8 mouse cellular contexts compared by ENCODE assay signal in genomic region chr10:75589129-75589528, GRCm38 (mm10). TPM values are rescaled to one million over a fixed set of nuclear protein-coding genes. Genes with fewer than 3 reads are reported as not detected.
DNase-seq lines count a peak whose midpoint lies in the region; ATAC-seq and TF ChIP-seq lines count a peak whose summit lies in the region.

Gene Ggt5, plus strand, starts transcription at chr10:75589340.

- peak; percentile 21 to 24 for DNase-seq in layer of hippocampus, postnatal 14 days (ENCODE audit: low spot score in 2 of 2)
- no peak for DNase-seq in layer of hippocampus, adult 9-10 months (ENCODE audit: low spot score)
- peak; percentile 36 to 60 for DNase-seq in adrenal gland, postnatal 36 days
- no peak for DNase-seq in gonadal fat pad, adult 2 months (ENCODE audit: low read depth)
- DNase-seq in intestine, embryonic 14.5 days (ENCODE audit: low spot score) = peak; percentile 82
- no peak for DNase-seq in liver, embryonic 14.5 days (ENCODE audit: low read depth in 3 of 3, low spot score in 3 of 3)
- no peak for DNase-seq in frontal cortex, postnatal 14 days (ENCODE audit: low spot score in 2 of 2)

- no peaks in the 10 kb centered on the region for H3K9me3 ChIP-seq in intestine, embryonic 14.5 days (ENCODE audit: control insufficient read depth, low read length)
- no peaks in the 10 kb centered on the region for H3K9me3 ChIP-seq in liver, embryonic 14.5 days (ENCODE audit: control insufficient read depth, low read length)
- H3K9me3 ChIP-seq in stomach, embryonic 16.5 days (replicated peaks; ENCODE audit: control insufficient read depth, low read length) = no peaks in the 10 kb centered on the region

- no peaks in the 10 kb centered on the region for H3K27me3 ChIP-seq in intestine, embryonic 14.5 days (replicated peaks; ENCODE audit: control insufficient read depth, insufficient read depth, low read length)
- no peaks in the 10 kb centered on the region for H3K27me3 ChIP-seq in liver, embryonic 14.5 days (ENCODE audit: control insufficient read depth, insufficient read depth, low read length)
- H3K27me3 ChIP-seq in stomach, embryonic 16.5 days (ENCODE audit: control insufficient read depth, insufficient read depth, low read length) = no peaks in the 10 kb centered on the region; the same call in 1 of the 2 replicates

- H3K27ac ChIP-seq in intestine, embryonic 14.5 days (ENCODE audit: low read depth) = peak within 1 kb of the TSS; percentile 87
- H3K27ac ChIP-seq in liver, embryonic 14.5 days = no peak within 1 kb of the TSS
- H3K27ac ChIP-seq in stomach, embryonic 16.5 days (ENCODE audit: low read length) = peak within 1 kb of the TSS; percentile 64

- H3K9ac ChIP-seq in intestine, embryonic 14.5 days (ENCODE audit: low read length) = peak within 1 kb of the TSS; percentile 33
- no peak within 1 kb of the TSS for H3K9ac ChIP-seq in liver, embryonic 14.5 days (replicated peaks)
- peak within 1 kb of the TSS; percentile 54 for H3K9ac ChIP-seq in stomach, embryonic 16.5 days (ENCODE audit: low read length)

- H3K4me2 ChIP-seq in intestine, embryonic 14.5 days (ENCODE audit: low read length) = peak within 1 kb of the TSS; percentile 47
- H3K4me2 ChIP-seq in liver, embryonic 14.5 days (ENCODE audit: low read depth) = 0 out of 2 replicates have a peak within 1 kb of the TSS, but pooled peaks have one; percentile 11
- peak within 1 kb of the TSS; percentile 46 for H3K4me2 ChIP-seq in stomach, embryonic 16.5 days (ENCODE audit: low read depth, low read length)

- no peaks in the 10 kb centered on the region for H3K36me3 ChIP-seq in intestine, embryonic 14.5 days (ENCODE audit: control insufficient read depth, insufficient read depth, low read length)
- H3K36me3 ChIP-seq in liver, embryonic 14.5 days (replicated peaks; ENCODE audit: control insufficient read depth, insufficient read depth, low read depth) = no peaks in the 10 kb centered on the region
- no peaks in the 10 kb centered on the region for H3K36me3 ChIP-seq in stomach, embryonic 16.5 days (ENCODE audit: control insufficient read depth, insufficient read depth, low read length)

- 14% methylated on average over 5 of the region's 5 CpGs for WGBS in intestine, embryonic 14.5 days
- 16% methylated on average over 5 of the region's 5 CpGs for WGBS in liver, embryonic 14.5 days (ENCODE audit: insufficient replicate concordance)
- 8% methylated on average over 5 of the region's 5 CpGs for WGBS in stomach, embryonic 16.5 days

- peak within 1 kb of the TSS; percentile 29 for H3K4me3 ChIP-seq in intestine, embryonic 14.5 days (ENCODE audit: low read depth, low read length)
- H3K4me3 ChIP-seq in liver, embryonic 14.5 days (ENCODE audit: insufficient read depth in 1 of 2, low read depth in 2 of 2, low read length in 2 of 2) = no peak within 1 kb of the TSS
- peak within 1 kb of the TSS; percentile 27 for H3K4me3 ChIP-seq in stomach, embryonic 16.5 days (replicated peaks; ENCODE audit: low read length)

- 0 out of 2 replicates have a peak, but pooled peaks have one; percentile 30 for ATAC-seq in intestine, embryonic 14.5 days (replicated peaks; ENCODE audit: low FRiP score, low TSS enrichment, low read depth)
- ATAC-seq in liver, embryonic 14.5 days (ENCODE audit: insufficient read depth) = no peak
- peak; percentile 26; the same call in 1 of the 2 replicates for ATAC-seq in stomach, embryonic 16.5 days (ENCODE audit: insufficient read depth, low FRiP score)

- no peak for TF ChIP-seq CTCF in liver, embryonic 14.5 days (IDR thresholded peaks at IDR 0.05; ENCODE audit: low read depth)

- peaks cover 14% of the 10 kb centered on the region; the same call in 1 of the 2 replicates for H3K4me1 ChIP-seq in intestine, embryonic 14.5 days (replicated peaks; ENCODE audit: control insufficient read depth, insufficient read depth, low read length)
- H3K4me1 ChIP-seq in liver, embryonic 14.5 days (replicated peaks; ENCODE audit: control insufficient read depth in 2 of 2, insufficient read depth in 2 of 2, low read length in 1 of 2) = peaks cover 0 to 4% of the 10 kb centered on the region in 2 experiments; a peak in 2 of 4 replicates
- peaks cover 33% of the 10 kb centered on the region for H3K4me1 ChIP-seq in stomach, embryonic 16.5 days (ENCODE audit: control insufficient read depth, insufficient read depth, low read length)

- no peak for TF ChIP-seq EP300 in liver, embryonic 14.5 days (IDR thresholded peaks at IDR 0.05; ENCODE audit: low read depth)

RNA-seq across cellular contexts. Expression of gene Ggt5, which starts in this region (rescaled TPM):
- total RNA-seq in layer of hippocampus, postnatal 14 days (2021) = 1 to 10 TPM; 2.9 to 4.0 TPM
- 1 to 10 TPM; 6.5 to 6.6 TPM for total RNA-seq in adrenal gland, postnatal 36 days (2021)
- polyA plus RNA-seq in gonadal fat pad, adult 2 months (2012; rRNA removed) = 41.4 and 47.0 TPM in 2 replicates
- polyA plus RNA-seq in intestine, embryonic 14.5 days (2014; fragmentation: Nextera tagmentation; extraction: Ambion mirVana) = 7.8 and 8.4 TPM in 2 replicates
- 0.65 and 1.4 TPM in 2 replicates for polyA plus RNA-seq in liver, embryonic 14.5 days (2012; rRNA removed)
- polyA plus RNA-seq in liver, embryonic 14.5 days (2014; fragmentation: Nextera tagmentation; extraction: Ambion mirVana) = 0.27 and 0.57 TPM in 2 replicates
- polyA plus RNA-seq in stomach, embryonic 16.5 days (2015; fragmentation: Nextera tagmentation; extraction: Ambion mirVana) = 4.3 and 6.5 TPM in 2 replicates

Comparison
In these comparisons a context has a peak if more than half of its experiments do, and no peak if none do; other contexts are left out.
1. DNase-seq: peak in layer of hippocampus, postnatal 14 days (2 of 2), adrenal gland, postnatal 36 days (2 of 2) and intestine, embryonic 14.5 days (single experiment); none in layer of hippocampus, adult 9-10 months (single experiment), gonadal fat pad, adult 2 months (single experiment), liver, embryonic 14.5 days (0 of 3) and frontal cortex, postnatal 14 days (0 of 2).
2. H3K4me3 ChIP-seq: peak in intestine, embryonic 14.5 days (single experiment) and stomach, embryonic 16.5 days (single experiment); none in liver, embryonic 14.5 days (0 of 2).
3. Peak in every context shown above with its lines, with median percentiles within 50 percentile points of each other: H3K4me2 ChIP-seq.